Mouse (Mus musculus): ENCODE measurements around the gene Wipf3. TPM values are rescaled to one million over a fixed set of nuclear protein-coding genes. Genes with fewer than 3 reads are reported as not detected.

Gene Wipf3
- polyA plus RNA-seq, 1 experiment from 2014 or later: 2.5 TPM

- 24% methylated on average over 11 of the region's 12 CpGs for WGBS
- Histone ChIP-seq H3K27ac (ENCODE audit: low read depth, low read length) (no peak overlapping the region), H3K4me2 (ENCODE audit: low read length) (peak overlapping the region; percentile 56), H3K27me3 (replicated peaks; ENCODE audit: control insufficient read depth, insufficient read depth, low read length) (no peaks in the 10 kb centered on the region), H3K36me3 (ENCODE audit: control insufficient read depth, insufficient read depth, low read length) (no peaks in the 10 kb centered on the region), H3K9ac (ENCODE audit: low read depth, low read length) (peak overlapping the region; percentile 20; the same call in 1 of the 2 replicates), H3K4me1 (ENCODE audit: control insufficient read depth, insufficient read depth, low read depth, low read length) (no peaks in the 10 kb centered on the region; the same call in 1 of the 2 replicates), H3K4me3 (ENCODE audit: low read length) (peak overlapping the region; percentile 26), H3K9me3 (ENCODE audit: control insufficient read depth, low read length) (no peaks in the 10 kb centered on the region)
- peak; percentile 65 for ATAC-seq
Measured at GRCm38 (mm10) chr6:54485000-54485399, 55.6 kb downstream of the Wipf3 start.

- ATAC-seq: peak; percentile 53
- WGBS: 6% methylated on average over 25 of the region's 25 CpGs
- Histone ChIP-seq H3K9me3 (ENCODE audit: control insufficient read depth, low read length) (no peaks in the 10 kb centered on the region), H3K4me1 (ENCODE audit: control insufficient read depth, insufficient read depth, low read depth, low read length) (no peaks in the 10 kb centered on the region; the same call in 1 of the 2 replicates), H3K4me3 (ENCODE audit: low read length) (peak overlapping the region; percentile 26), H3K27ac (ENCODE audit: low read depth, low read length) (no peak overlapping the region), H3K27me3 (replicated peaks; ENCODE audit: control insufficient read depth, insufficient read depth, low read length) (no peaks in the 10 kb centered on the region), H3K9ac (ENCODE audit: low read depth, low read length) (peak overlapping the region; percentile 49), H3K36me3 (ENCODE audit: control insufficient read depth, insufficient read depth, low read length) (no peaks in the 10 kb centered on the region), H3K4me2 (ENCODE audit: low read length) (peak overlapping the region; percentile 56)
Measured at GRCm38 (mm10) chr6:54485435-54485901, 56.1 kb downstream of the Wipf3 start.

- peak overlapping the region; percentile 56 for H3K4me2 ChIP-seq (ENCODE audit: low read length)
- H3K9ac ChIP-seq (ENCODE audit: low read depth, low read length): peak overlapping the region; percentile 49; the same call in 1 of the 2 replicates
- no peaks in the 10 kb centered on the region; the same call in 1 of the 2 replicates for H3K4me1 ChIP-seq (ENCODE audit: control insufficient read depth, insufficient read depth, low read depth, low read length)
- 45% methylated on average over 6 of the region's 6 CpGs for WGBS
- no peaks in the 10 kb centered on the region for H3K36me3 ChIP-seq (ENCODE audit: control insufficient read depth, insufficient read depth, low read length)
- no peaks in the 10 kb centered on the region for H3K27me3 ChIP-seq (replicated peaks; ENCODE audit: control insufficient read depth, insufficient read depth, low read length)
- no peak; the same call in 1 of the 2 replicates for ATAC-seq
- H3K4me3 ChIP-seq (ENCODE audit: low read length): no peak overlapping the region; the same call in 1 of the 2 replicates
- H3K27ac ChIP-seq (ENCODE audit: low read depth, low read length): no peak overlapping the region
- H3K9me3 ChIP-seq (ENCODE audit: control insufficient read depth, low read length): no peaks in the 10 kb centered on the region
Measured at GRCm38 (mm10) chr6:54485973-54486569, 56.7 kb downstream of the Wipf3 start.

- no peaks in the 10 kb centered on the region for H3K36me3 ChIP-seq (ENCODE audit: control insufficient read depth, insufficient read depth, low read length)
- no peaks in the 10 kb centered on the region for H3K4me1 ChIP-seq (ENCODE audit: control insufficient read depth, insufficient read depth, low read depth, low read length)
- no peak overlapping the region for H3K4me2 ChIP-seq (ENCODE audit: low read length)
- WGBS: 78% methylated on average over 7 of the region's 7 CpGs
- no peaks in the 10 kb centered on the region for H3K27me3 ChIP-seq (replicated peaks; ENCODE audit: control insufficient read depth, insufficient read depth, low read length)
- H3K9me3 ChIP-seq (ENCODE audit: control insufficient read depth, low read length): no peaks in the 10 kb centered on the region
- no peak overlapping the region for H3K27ac ChIP-seq (ENCODE audit: low read depth, low read length)
- H3K4me3 ChIP-seq (ENCODE audit: low read length): no peak overlapping the region
- ATAC-seq: no peak
- no peak overlapping the region for H3K9ac ChIP-seq (ENCODE audit: low read depth, low read length)
Measured at GRCm38 (mm10) chr6:54491074-54491473, 61.7 kb downstream of the Wipf3 start.

- Histone ChIP-seq H3K4me1 (ENCODE audit: control insufficient read depth, insufficient read depth, low read depth, low read length) (no peaks in the 10 kb centered on the region), H3K9ac (ENCODE audit: low read depth, low read length) (no peak overlapping the region), H3K27ac (ENCODE audit: low read depth, low read length) (no peak overlapping the region), H3K27me3 (replicated peaks; ENCODE audit: control insufficient read depth, insufficient read depth, low read length) (no peaks in the 10 kb centered on the region), H3K4me3 (ENCODE audit: low read length) (no peak overlapping the region), H3K4me2 (ENCODE audit: low read length) (no peak overlapping the region), H3K9me3 (ENCODE audit: control insufficient read depth, low read length) (no peaks in the 10 kb centered on the region), H3K36me3 (ENCODE audit: control insufficient read depth, insufficient read depth, low read length) (no peaks in the 10 kb centered on the region)
- ATAC-seq: no peak
Measured at GRCm38 (mm10) chr6:54494097-54494496, 64.7 kb downstream of the Wipf3 start.

- 61% methylated on average over 11 of the region's 11 CpGs for WGBS
- H3K9me3 ChIP-seq (ENCODE audit: control insufficient read depth, low read length): no peaks in the 10 kb centered on the region
- no peaks in the 10 kb centered on the region for H3K27me3 ChIP-seq (replicated peaks; ENCODE audit: control insufficient read depth, insufficient read depth, low read length)
- no peak overlapping the region for H3K4me2 ChIP-seq (ENCODE audit: low read length)
- H3K4me3 ChIP-seq (ENCODE audit: low read length): no peak overlapping the region
- ATAC-seq: no peak
- H3K27ac ChIP-seq (ENCODE audit: low read depth, low read length): no peak overlapping the region
- no peak overlapping the region for H3K9ac ChIP-seq (ENCODE audit: low read depth, low read length)
- no peaks in the 10 kb centered on the region for H3K36me3 ChIP-seq (ENCODE audit: control insufficient read depth, insufficient read depth, low read length)
- no peaks in the 10 kb centered on the region for H3K4me1 ChIP-seq (ENCODE audit: control insufficient read depth, insufficient read depth, low read depth, low read length)
Measured at GRCm38 (mm10) chr6:54494612-54495398, 65.4 kb downstream of the Wipf3 start.

GRCm38 (mm10) chr6:54496214-54496613 is 66.8 kb downstream of the Wipf3 start:
- H3K9ac ChIP-seq (ENCODE audit: low read depth, low read length): no peak overlapping the region

GRCm38 (mm10) chr6:54502661-54503115 is 73.3 kb downstream of the Wipf3 start:
- no peak overlapping the region for H3K4me2 ChIP-seq (ENCODE audit: low read length)
- 84% methylated on average over 6 of the region's 6 CpGs for WGBS
- no peaks in the 10 kb centered on the region; the same call in 1 of the 2 replicates for H3K36me3 ChIP-seq (ENCODE audit: control insufficient read depth, insufficient read depth, low read length)
- no peak for ATAC-seq
- H3K4me1 ChIP-seq (ENCODE audit: control insufficient read depth, insufficient read depth, low read depth, low read length): peaks cover 4% of the 10 kb centered on the region; the same call in 1 of the 2 replicates
- no peak overlapping the region for H3K4me3 ChIP-seq (ENCODE audit: low read length)
- H3K27me3 ChIP-seq (replicated peaks; ENCODE audit: control insufficient read depth, insufficient read depth, low read length): no peaks in the 10 kb centered on the region
- H3K9ac ChIP-seq (ENCODE audit: low read depth, low read length): no peak overlapping the region
- H3K27ac ChIP-seq (ENCODE audit: low read depth, low read length): no peak overlapping the region
- no peaks in the 10 kb centered on the region for H3K9me3 ChIP-seq (ENCODE audit: control insufficient read depth, low read length)

More at GRCm38 (mm10) chr6:54496214-54496613, 66.8 kb downstream of the Wipf3 start:
- Histone ChIP-seq H3K4me1 (ENCODE audit: control insufficient read depth, insufficient read depth, low read depth, low read length) (no peaks in the 10 kb centered on the region), H3K36me3 (ENCODE audit: control insufficient read depth, insufficient read depth, low read length) (no peaks in the 10 kb centered on the region; the same call in 1 of the 2 replicates), H3K4me2 (ENCODE audit: low read length) (no peak overlapping the region), H3K27ac (ENCODE audit: low read depth, low read length) (no peak overlapping the region), H3K9me3 (ENCODE audit: control insufficient read depth, low read length) (no peaks in the 10 kb centered on the region), H3K4me3 (ENCODE audit: low read length) (no peak overlapping the region), H3K27me3 (replicated peaks; ENCODE audit: control insufficient read depth, insufficient read depth, low read length) (no peaks in the 10 kb centered on the region)
- ATAC-seq: peak; percentile 31; the same call in 1 of the 2 replicates
- 77% methylated on average over 7 of the region's 7 CpGs for WGBS

GRCm38 (mm10) chr6:54506318-54506717 is 76.9 kb downstream of the Wipf3 start:
- no peak for ATAC-seq
- no peak overlapping the region for H3K9ac ChIP-seq (ENCODE audit: low read depth, low read length)
- 86% methylated on average over 11 of the region's 11 CpGs for WGBS
- H3K27ac ChIP-seq (ENCODE audit: low read depth, low read length): no peak overlapping the region
- no peak overlapping the region for H3K4me2 ChIP-seq (ENCODE audit: low read length)
- no peaks in the 10 kb centered on the region for H3K9me3 ChIP-seq (ENCODE audit: control insufficient read depth, low read length)
- 0 out of 2 replicates have a peak, but pooled peaks cover 4% of the 10 kb centered on the region for H3K36me3 ChIP-seq (ENCODE audit: control insufficient read depth, insufficient read depth, low read length)
- H3K4me3 ChIP-seq (ENCODE audit: low read length): no peak overlapping the region
- H3K27me3 ChIP-seq (replicated peaks; ENCODE audit: control insufficient read depth, insufficient read depth, low read length): no peaks in the 10 kb centered on the region
- peaks cover 13% of the 10 kb centered on the region for H3K4me1 ChIP-seq (ENCODE audit: control insufficient read depth, insufficient read depth, low read depth, low read length)
